Mouse (Mus musculus): ENCODE measurements around the gene Kcnq1.

GRCm38 (mm10) chr7:143261246-143261645 lies 155.1 kb downstream of the Kcnq1 start:
- TF ChIP-seq POLR2A (IDR thresholded peaks at IDR 0.05; ENCODE audit: low read depth, low read length), result no peak
- TF ChIP-seq EP300 (IDR thresholded peaks at IDR 0.05; ENCODE audit: low read length), result no peak
- no peak for TF ChIP-seq ELF1 (IDR thresholded peaks at IDR 0.05; ENCODE audit: low read depth, low read length)
- no peak for TF ChIP-seq MAFK (IDR thresholded peaks at IDR 0.05; ENCODE audit: insufficient replicate concordance, low read length)
- no peak for TF ChIP-seq CTCF (conservative IDR thresholded peaks at IDR 0.05 in 1 of 2, IDR thresholded peaks at IDR 0.05 in 1 of 2; ENCODE audit: low read depth in 2 of 2, low read length in 2 of 2)
- TF ChIP-seq MXI1 (IDR thresholded peaks at IDR 0.05; ENCODE audit: low read depth, low read length), result no peak
- TF ChIP-seq MAX (IDR thresholded peaks at IDR 0.05; ENCODE audit: low read length), result no peak
- no peak for TF ChIP-seq RCOR1 (conservative IDR thresholded peaks at IDR 0.05; ENCODE audit: low read depth, low read length)
- no peak for TF ChIP-seq UBTF (IDR thresholded peaks at IDR 0.05; ENCODE audit: low read depth, low read length)
- TF ChIP-seq MYC (IDR thresholded peaks at IDR 0.05; ENCODE audit: low read depth, low read length), result no peak
- no peak for TF ChIP-seq E2F4 (IDR thresholded peaks at IDR 0.05; ENCODE audit: insufficient replicate concordance, low read depth, low read length)
- TF ChIP-seq HCFC1 (IDR thresholded peaks at IDR 0.05; ENCODE audit: low read depth, low read length), result no peak
- TF ChIP-seq CHD2 (IDR thresholded peaks at IDR 0.05; ENCODE audit: low read length), result no peak
